Mouse (Mus musculus) neutrophil, adult 59 days (primary cell): ENCODE data around the gene Cpn1. TPM values are rescaled to one million over a fixed set of nuclear protein-coding genes. Genes with fewer than 3 reads are reported as not detected.

ENCODE experiments used
- total RNA-seq, 2 experiments: library from RNA; stranded (reverse); gene quantifications; 1 replicate in 1 of 2; 2 replicates in 1 of 2; pipeline ENCODE4 v1.2.4; 2023

Cpn1 gene
- total RNA-seq = under 1 TPM in 1 of 2 experiments, not detected in 1; 0.18 TPM

GRCm38 (mm10) chr19:43986069-43986794, at the start of gene Cpn1:
Gene Cpn1, minus strand, starts transcription at chr19:43986556.

DNA sequence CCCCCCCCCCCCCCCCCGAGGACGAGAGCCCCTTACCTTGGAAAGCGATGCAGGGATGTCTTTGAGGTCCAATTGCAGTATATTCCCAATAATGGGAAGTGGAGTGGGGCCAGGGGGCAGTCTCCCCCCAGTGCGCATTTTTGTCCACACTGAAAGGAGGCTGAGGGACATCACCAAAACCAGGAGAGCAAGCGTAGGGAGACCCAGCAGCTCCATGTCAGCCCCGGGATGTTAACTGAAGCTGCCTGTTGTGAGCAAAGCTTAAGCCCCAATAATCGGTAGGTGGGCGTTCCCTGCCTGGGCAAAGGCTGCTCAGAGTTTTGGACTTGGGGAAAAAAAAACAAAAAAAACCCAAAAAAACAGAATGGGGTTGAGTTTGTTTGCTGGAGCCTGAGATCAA, 42.6 kb upstream of the Cpn1 start, which contains the start of gene Cyp2c23:
Cyp2c23 (minus strand) TSS at position 237 of the 400 bp plus-strand sequence.

GRCm38 (mm10) chr19:43939769-43940689, 46.3 kb downstream of the Cpn1 start, which contains the start of gene Dnmbp:
Gene Dnmbp, minus strand, starts transcription at chr19:43940191.

Other genes with a start within 250 kb of the Cpn1 start
- gene Cutc, start 233.6 kb downstream of the Cpn1 start, total RNA-seq = 10 to 100 TPM in 1 of 2 experiments, 1 to 10 TPM in 1; 8.9 to 12.1 TPM
- 10 to 100 TPM in 1 of 2 experiments, 1 to 10 TPM in 1; 7.7 to 14.6 TPM for gene Cox15, start 233.6 kb downstream of the Cpn1 start, total RNA-seq
- gene Abcc2, start 204.4 kb downstream of the Cpn1 start, total RNA-seq = under 1 TPM; 0.60 to 0.75 TPM
- 10 to 100 TPM; 18.9 to 20.0 TPM for gene Dnmbp, start 46.4 kb downstream of the Cpn1 start, total RNA-seq
- not detected for gene Cyp2c23, start 42.7 kb upstream of the Cpn1 start, total RNA-seq
- gene Erlin1, start 83.2 kb upstream of the Cpn1 start, total RNA-seq = 10 to 100 TPM; 29.6 to 41.3 TPM
- 10 to 100 TPM; 33.1 to 39.0 TPM for gene Chuk, start 120.9 kb upstream of the Cpn1 start, total RNA-seq
- 10 to 100 TPM; 10.2 to 10.4 TPM for gene Cwf19l1, start 149.3 kb upstream of the Cpn1 start, total RNA-seq
- 10 to 100 TPM; 47.9 to 52.1 TPM for gene Bloc1s2, start 159.9 kb upstream of the Cpn1 start, total RNA-seq
- gene Pkd2l1, start 205.9 kb upstream of the Cpn1 start, total RNA-seq = not detected
- gene Scd3, start 216.7 kb upstream of the Cpn1 start, total RNA-seq = not detected